Mouse (Mus musculus) cortical plate, adult 2 months (tissue): ENCODE results near the gene Itpr1.

Source experiments
- CTCF ChIP-seq: fragments of 200-500 bp; IDR thresholded peaks from 2 replicates; pipeline ENCODE4 v1.5.1; 2011; ENCODE audit warnings: mild to moderate bottlenecking, control low read depth, low read length; ENCODE audit not compliant: insufficient read depth; ENCODE audit errors: extremely low read depth
- POLR2A ChIP-seq: fragments of 200-500 bp; IDR thresholded peaks from 2 replicates; pipeline ENCODE4 v1.6.1; 2011; ENCODE audit warnings: mild to moderate bottlenecking, low read length, control low read depth; ENCODE audit not compliant: insufficient read depth; ENCODE audit errors: extremely low read depth

GRCm38 (mm10) chr6:108306910-108307584 is 94.2 kb downstream of the Itpr1 start:
- no peak for TF ChIP-seq CTCF
- no peak for TF ChIP-seq POLR2A
